Mouse (Mus musculus): ENCODE measurements around the gene Med13l.

DNA sequence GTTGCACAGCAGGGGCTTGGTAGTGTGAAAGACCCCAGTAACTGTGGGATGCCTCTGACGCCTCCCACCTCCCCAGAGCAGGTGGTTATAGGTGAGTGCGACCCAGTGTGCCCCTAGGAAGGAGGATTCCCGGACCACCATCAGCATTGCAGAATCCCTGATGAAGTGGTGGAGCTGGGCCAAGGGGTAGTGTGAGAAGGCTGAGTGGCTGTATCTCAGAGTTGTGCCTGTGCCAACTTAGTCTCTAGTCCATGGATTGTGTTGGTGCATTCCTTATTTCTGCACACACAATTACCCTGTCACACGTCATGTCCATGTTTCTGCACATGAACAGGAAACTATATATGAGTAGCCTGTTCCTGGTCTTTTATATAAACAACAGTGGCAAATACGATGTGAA lies 161.4 kb downstream of the Med13l start:
- TF ChIP-seq CTCF (IDR thresholded peaks at IDR 0.05; ENCODE audit: low read depth) (no peak), EP300 (IDR thresholded peaks at IDR 0.05; ENCODE audit: low read depth) (no peak)
